Mouse (Mus musculus) liver, embryonic 15.5 days (tissue): Measurements from ENCODE around the gene Olfr133. TPM values are rescaled to one million over a fixed set of nuclear protein-coding genes. Genes with fewer than 3 reads are reported as not detected.
"Not testable (repeated sequence)": the region's sequence is repeated elsewhere in the genome, so short reads cannot be mapped to it uniquely, and the experiment has no call there.

ENCODE experiments used
- ATAC-seq: fragments of 200-750 bp; cut with Nextera tagmentation; 2 replicates; pipeline ENCODE4 v1.8.0; 2017; ENCODE audit warnings: moderate number of reproducible peaks, mild to moderate bottlenecking, moderate library complexity; ENCODE audit not compliant: insufficient read depth
- H3K27ac ChIP-seq: fragments of 300-500 bp; sonication (generic); replicated peaks from 2 replicates; pipeline ENCODE4 v1.5.1; 2015; ENCODE audit warnings: mild to moderate bottlenecking, inconsistent platforms
- H3K27me3 ChIP-seq: fragments of 300-500 bp; sonication (generic); 2 replicates; pipeline ENCODE4 v1.6.1; 2015; ENCODE audit warnings: mild to moderate bottlenecking, inconsistent platforms
- H3K36me3 ChIP-seq: fragments of 300-500 bp; sonication (generic); replicated peaks from 2 replicates; pipeline ENCODE4 v1.6.1; 2015; ENCODE audit warnings: moderate library complexity, mild to moderate bottlenecking, inconsistent platforms
- H3K4me1 ChIP-seq: fragments of 300-500 bp; sonication (generic); replicated peaks from 2 replicates; pipeline ENCODE4 v1.6.1; 2015; ENCODE audit warnings: inconsistent platforms
- H3K4me2 ChIP-seq: fragments of 300-500 bp; sonication (generic); 2 replicates; pipeline ENCODE4 v1.6.1; 2015; ENCODE audit warnings: moderate library complexity, mild to moderate bottlenecking, inconsistent platforms
- H3K4me3 ChIP-seq: fragments of 300-500 bp; sonication (generic); replicated peaks from 2 replicates; pipeline ENCODE4 v1.5.1; 2015; ENCODE audit warnings: mild to moderate bottlenecking, inconsistent platforms
- H3K9ac ChIP-seq: fragments of 300-500 bp; sonication (generic); 2 replicates; pipeline ENCODE4 v1.6.1; 2015; ENCODE audit warnings: moderate library complexity, mild to moderate bottlenecking, inconsistent platforms
- H3K9me3 ChIP-seq: fragments of 300-500 bp; sonication (generic); replicated peaks from 2 replicates; pipeline ENCODE4 v1.6.1; 2016; ENCODE audit warnings: inconsistent platforms
- WGBS: fragments of 180-500 bp; shearing (Covaris S2); methylation state at CpG from one replicate; pipeline ENCODE4 v1.1.7; 2015; ENCODE audit warnings: mixed read lengths; ENCODE audit not compliant: insufficient replicate concordance; 5-methylcytosine and 5-hydroxymethylcytosine counted together
- polyA plus RNA-seq: library from polyadenylated mRNA; unstranded; fragments of >200 nt; fragmentation: Nextera tagmentation; extraction: Ambion mirVana; gene quantifications from 2 replicates; pipeline ENCODE4 v1.2.1, GENCODE M21; 2015

The Olfr133 gene
- not detected in 2 replicates for polyA plus RNA-seq

- ATAC-seq: no peak
- no peak within 1 kb of the TSS for H3K27ac ChIP-seq
Observed at GRCm38 (mm10) chr17:38144981-38145380, at the start of gene Olfr133. Gene Olfr133, plus strand, starts transcription at chr17:38145281.

GRCm38 (mm10) chr17:38124199-38124598 is 20.9 kb upstream of the Olfr133 start:
- H3K4me1 ChIP-seq, H3K9ac ChIP-seq, ATAC-seq, H3K4me3 ChIP-seq, H3K4me2 ChIP-seq, H3K36me3 ChIP-seq, H3K27me3 ChIP-seq, H3K9me3 ChIP-seq, H3K27ac ChIP-seq: not testable (repeated sequence)
- WGBS: 44% methylated on average over 1 of the region's 1 CpGs

More at GRCm38 (mm10) chr17:38144981-38145380, at the start of gene Olfr133:
- Histone ChIP-seq H3K36me3 (no peaks in the 10 kb centered on the region), H3K4me1 (no peaks in the 10 kb centered on the region), H3K9me3 (no peaks in the 10 kb centered on the region), H3K27me3 (no peaks in the 10 kb centered on the region), H3K9ac (no peak within 1 kb of the TSS), H3K4me3 (no peak within 1 kb of the TSS), H3K4me2 (no peak within 1 kb of the TSS)
- 51% methylated on average over 2 of the region's 2 CpGs for WGBS

- not testable (repeated sequence) for H3K9me3 ChIP-seq, ATAC-seq, H3K27me3 ChIP-seq, H3K27ac ChIP-seq, H3K36me3 ChIP-seq, H3K9ac ChIP-seq, H3K4me2 ChIP-seq, H3K4me3 ChIP-seq, H3K4me1 ChIP-seq
- WGBS: 54% methylated on average over 3 of the region's 3 CpGs
Observed at GRCm38 (mm10) chr17:38125371-38125770, 19.7 kb upstream of the Olfr133 start.

- 29% methylated on average over 1 of the region's 1 CpGs for WGBS
- Histone ChIP-seq H3K36me3 (no peaks in the 10 kb centered on the region), H3K4me2 (no peak within 1 kb of the TSS), H3K4me1 (no peaks in the 10 kb centered on the region), H3K9me3 (no peaks in the 10 kb centered on the region), H3K27ac (no peak within 1 kb of the TSS), H3K27me3 (no peaks in the 10 kb centered on the region), H3K4me3 (no peak within 1 kb of the TSS), H3K9ac (no peak within 1 kb of the TSS)
- no peak for ATAC-seq
Observed at GRCm38 (mm10) chr17:38134426-38134825, 10.7 kb upstream of the Olfr133 start, which contains the start of gene Olfr132. Gene Olfr132, minus strand, starts transcription at chr17:38134526.

GRCm38 (mm10) chr17:38171088-38171487 is 26.0 kb downstream of the Olfr133 start, which contains the start of gene Olfr134:
Gene Olfr134, plus strand, starts transcription at chr17:38171388.
- no peak for ATAC-seq
- Histone ChIP-seq H3K27me3 (no peaks in the 10 kb centered on the region), H3K4me3 (no peak within 1 kb of the TSS), H3K36me3 (no peaks in the 10 kb centered on the region), H3K9me3 (no peaks in the 10 kb centered on the region), H3K9ac (no peak within 1 kb of the TSS), H3K27ac (no peak within 1 kb of the TSS), H3K4me1 (no peaks in the 10 kb centered on the region), H3K4me2 (no peak within 1 kb of the TSS)
- WGBS: 55% methylated on average over 3 of the region's 3 CpGs

Other genes starting within 250 kb of the Olfr133 start
- gene Olfr127, start 244.8 kb upstream of the Olfr133 start, polyA plus RNA-seq: not detected in 2 replicates
- not detected in 2 replicates for gene Olfr128, start 224.7 kb upstream of the Olfr133 start, polyA plus RNA-seq
- not detected in 2 replicates for gene Olfr761, start 192.2 kb upstream of the Olfr133 start, polyA plus RNA-seq
- gene Olfr129, start 85.2 kb upstream of the Olfr133 start, polyA plus RNA-seq: not detected in 2 replicates
- not detected in 2 replicates for gene Olfr130, start 81.4 kb upstream of the Olfr133 start, polyA plus RNA-seq
- gene Olfr131, start 56.6 kb upstream of the Olfr133 start, polyA plus RNA-seq: not detected in 2 replicates
- not detected in 2 replicates for gene Olfr132, start 10.8 kb upstream of the Olfr133 start, polyA plus RNA-seq
- gene Olfr134, start 26.1 kb downstream of the Olfr133 start, polyA plus RNA-seq: not detected in 2 replicates
- gene Olfr135, start 59.1 kb downstream of the Olfr133 start, polyA plus RNA-seq: not detected in 2 replicates
- gene Olfr138, start 115.8 kb downstream of the Olfr133 start, polyA plus RNA-seq: not detected in 2 replicates
- gene Olfr137, start 162.3 kb downstream of the Olfr133 start, polyA plus RNA-seq: not detected in 2 replicates
- gene Olfr136, start 184.6 kb downstream of the Olfr133 start, polyA plus RNA-seq: not detected in 2 replicates